Mouse (Mus musculus): ENCODE results near the gene Cpsf4l. TPM values are rescaled to one million over a fixed set of nuclear protein-coding genes. Genes with fewer than 3 reads are reported as not detected.

The Cpsf4l gene
- total and polyA plus RNA-seq, 3 experiments, result 0.13 to 0.43 TPM; not detected in 1

GRCm38 (mm10) chr11:113736848-113737552 lies 27.2 kb upstream of the Cpsf4l start:
- peaks cover 0 to 19% of the 10 kb centered on the region in 2 experiments for H3K36me3 ChIP-seq (replicated peaks in 1 of 2; ENCODE audit: control insufficient read depth in 1 of 2, insufficient read depth in 1 of 2, low read length in 1 of 2)
- no peaks in the 10 kb centered on the region for H3K27me3 ChIP-seq (replicated peaks)
- DNase-seq (ENCODE audit: extremely low read depth), result no peak
- dilution Hi-C loops (cut with MboI; ENCODE audit: extremely low pct_ligation_motif_present, extremely low pct_unique_long_range_greater_than_20kb, low sequenced_read_pairs), result no loop called here
- H3K4me1 ChIP-seq (ENCODE audit: control insufficient read depth in 1 of 2, insufficient read depth in 2 of 2), result peaks cover 3 to 29% of the 10 kb centered on the region in 2 experiments; a peak in 3 of 4 replicates
- H3K4me3 ChIP-seq (replicated peaks in 1 of 3; ENCODE audit: low read depth in 2 of 3, low read length in 2 of 3, poor library complexity in 1 of 3), result no peak overlapping the region
- no peak overlapping the region for H3K27ac ChIP-seq (ENCODE audit: insufficient read depth, low read depth)
- no peak for TF ChIP-seq ZNF384 (IDR thresholded peaks at IDR 0.05; ENCODE audit: low read depth, low read length)
- no peak for TF ChIP-seq CHD2 (IDR thresholded peaks at IDR 0.05; ENCODE audit: low read length)
- TF ChIP-seq KAT2A (IDR thresholded peaks at IDR 0.05; ENCODE audit: insufficient replicate concordance, low read length), result no peak
- TF ChIP-seq RCOR1 (conservative IDR thresholded peaks at IDR 0.05; ENCODE audit: low read depth, low read length), result no peak
- no peak for TF ChIP-seq MEF2A (IDR thresholded peaks at IDR 0.05; ENCODE audit: borderline replicate concordance, low read depth, low read length)
- no peak for TF ChIP-seq JUND (conservative IDR thresholded peaks at IDR 0.05; ENCODE audit: low read depth, low read length)
- no peak for TF ChIP-seq GABPA (IDR thresholded peaks at IDR 0.05; ENCODE audit: insufficient replicate concordance, low read depth, low read length)
- TF ChIP-seq POLR2A (IDR thresholded peaks at IDR 0.05; ENCODE audit: low read depth, low read length), result no peak
- no peak for TF ChIP-seq HCFC1 (IDR thresholded peaks at IDR 0.05; ENCODE audit: low read depth, low read length)
- TF ChIP-seq ELF1 (IDR thresholded peaks at IDR 0.05; ENCODE audit: low read depth, low read length), result no peak
- no peak for TF ChIP-seq EP300 (IDR thresholded peaks at IDR 0.05; ENCODE audit: low read length)
- no peak for TF ChIP-seq ZMIZ1 (IDR thresholded peaks at IDR 0.05; ENCODE audit: low read depth, low read length)
- no peak for TF ChIP-seq UBTF (IDR thresholded peaks at IDR 0.05; ENCODE audit: low read depth, low read length)
- TF ChIP-seq E2F4 (IDR thresholded peaks at IDR 0.05; ENCODE audit: insufficient replicate concordance, low read depth, low read length), result no peak
- TF ChIP-seq CTCF (conservative IDR thresholded peaks at IDR 0.05 in 1 of 2, IDR thresholded peaks at IDR 0.05 in 1 of 2; ENCODE audit: low read depth in 2 of 2, low read length in 2 of 2), result no peak
- in situ Hi-C loops (cut with MboI; ENCODE audit: low pct_ligation_motif_present, low pct_unique_long_range_greater_than_20kb, low sequenced_read_pairs), result no loop called here
- H3K9ac ChIP-seq (ENCODE audit: insufficient read depth, low read depth), result no peak overlapping the region
- no peak overlapping the region for H3K4me2 ChIP-seq (ENCODE audit: insufficient read depth, low read depth, poor library complexity, severe bottlenecking)
- H3K79me2 ChIP-seq (replicated peaks; ENCODE audit: control insufficient read depth, extremely low read depth, insufficient read depth, poor library complexity, severe bottlenecking), result no peaks in the 10 kb centered on the region
- peaks cover 11% of the 10 kb centered on the region for H3K9me3 ChIP-seq (replicated peaks; ENCODE audit: low read length)

- TF ChIP-seq JUND (conservative IDR thresholded peaks at IDR 0.05; ENCODE audit: low read depth, low read length) (no peak), MAFK (IDR thresholded peaks at IDR 0.05; ENCODE audit: insufficient replicate concordance, low read length) (no peak), SMC3 (IDR thresholded peaks at IDR 0.05; ENCODE audit: low read depth, low read length) (no peak), ETS1 (conservative IDR thresholded peaks at IDR 0.05; ENCODE audit: low read depth, low read length) (no peak), RAD21 (IDR thresholded peaks at IDR 0.05; ENCODE audit: low read depth, low read length) (no peak), BHLHE40 (IDR thresholded peaks at IDR 0.05; ENCODE audit: low read depth, low read length) (no peak), NELFE (IDR thresholded peaks at IDR 0.05; ENCODE audit: low read depth, low read length) (no peak), HCFC1 (IDR thresholded peaks at IDR 0.05; ENCODE audit: low read depth, low read length) (no peak), ZC3H11A (IDR thresholded peaks at IDR 0.05; ENCODE audit: low read depth, low read length) (no peak), CHD2 (IDR thresholded peaks at IDR 0.05; ENCODE audit: low read length) (no peak), RCOR1 (conservative IDR thresholded peaks at IDR 0.05; ENCODE audit: low read depth, low read length) (no peak), ZKSCAN1 (IDR thresholded peaks at IDR 0.05; ENCODE audit: borderline replicate concordance, low read depth, low read length) (no peak), TCF12 (IDR thresholded peaks at IDR 0.05; ENCODE audit: low read depth, low read length) (no peak), USF2 (conservative IDR thresholded peaks at IDR 0.05; ENCODE audit: low read depth, low read length) (no peak), ZNF384 (IDR thresholded peaks at IDR 0.05; ENCODE audit: low read depth, low read length) (no peak), SIN3A (IDR thresholded peaks at IDR 0.05; ENCODE audit: low read length) (no peak), GABPA (IDR thresholded peaks at IDR 0.05; ENCODE audit: insufficient replicate concordance, low read depth, low read length) (no peak), JUN (IDR thresholded peaks at IDR 0.05; ENCODE audit: insufficient read depth, low read depth, low read length) (no peak)
- no peak overlapping the region for H3K9ac ChIP-seq (ENCODE audit: insufficient read depth, low read depth)
- H3K36me3 ChIP-seq (replicated peaks in 1 of 2; ENCODE audit: control insufficient read depth in 1 of 2, insufficient read depth in 1 of 2, low read length in 1 of 2), result peaks cover 0 to 16% of the 10 kb centered on the region in 2 experiments
- dilution Hi-C loops (cut with MboI; ENCODE audit: extremely low pct_ligation_motif_present, extremely low pct_unique_long_range_greater_than_20kb, low sequenced_read_pairs), result no loop called here
- no peaks in the 10 kb centered on the region for H3K79me2 ChIP-seq (replicated peaks; ENCODE audit: control insufficient read depth, extremely low read depth, insufficient read depth, poor library complexity, severe bottlenecking)
- H3K27ac ChIP-seq (ENCODE audit: insufficient read depth, low read depth), result no peak overlapping the region
- peaks cover 3 to 34% of the 10 kb centered on the region in 2 experiments; a peak in 3 of 4 replicates for H3K4me1 ChIP-seq (ENCODE audit: control insufficient read depth in 1 of 2, insufficient read depth in 2 of 2)
- in situ Hi-C loops (cut with MboI; ENCODE audit: low pct_ligation_motif_present, low pct_unique_long_range_greater_than_20kb, low sequenced_read_pairs), result no loop called here
- peaks cover 11% of the 10 kb centered on the region for H3K9me3 ChIP-seq (replicated peaks; ENCODE audit: low read length)
- no peak overlapping the region for H3K4me3 ChIP-seq (replicated peaks in 1 of 3; ENCODE audit: low read depth in 2 of 3, low read length in 2 of 3, poor library complexity in 1 of 3)
- no peak overlapping the region for H3K4me2 ChIP-seq (ENCODE audit: insufficient read depth, low read depth, poor library complexity, severe bottlenecking)
- no peaks in the 10 kb centered on the region for H3K27me3 ChIP-seq (replicated peaks)
- no peak for DNase-seq (ENCODE audit: extremely low read depth)
Measured at GRCm38 (mm10) chr11:113735151-113735550, 25.3 kb upstream of the Cpsf4l start.

Measured in CH12.LX (cell line).